Mouse (Mus musculus): ENCODE measurements around the gene Atp23. TPM values are rescaled to one million over a fixed set of nuclear protein-coding genes. Genes with fewer than 3 reads are reported as not detected.
A peak's percentile ranks its signal among the peaks of the same experiment; 100 is the strongest.

Atp23 gene
- 14.4 and 15.0 TPM in 2 replicates for polyA plus RNA-seq (2016; fragmentation: Nextera tagmentation; extraction: Ambion mirVana)

DNA sequence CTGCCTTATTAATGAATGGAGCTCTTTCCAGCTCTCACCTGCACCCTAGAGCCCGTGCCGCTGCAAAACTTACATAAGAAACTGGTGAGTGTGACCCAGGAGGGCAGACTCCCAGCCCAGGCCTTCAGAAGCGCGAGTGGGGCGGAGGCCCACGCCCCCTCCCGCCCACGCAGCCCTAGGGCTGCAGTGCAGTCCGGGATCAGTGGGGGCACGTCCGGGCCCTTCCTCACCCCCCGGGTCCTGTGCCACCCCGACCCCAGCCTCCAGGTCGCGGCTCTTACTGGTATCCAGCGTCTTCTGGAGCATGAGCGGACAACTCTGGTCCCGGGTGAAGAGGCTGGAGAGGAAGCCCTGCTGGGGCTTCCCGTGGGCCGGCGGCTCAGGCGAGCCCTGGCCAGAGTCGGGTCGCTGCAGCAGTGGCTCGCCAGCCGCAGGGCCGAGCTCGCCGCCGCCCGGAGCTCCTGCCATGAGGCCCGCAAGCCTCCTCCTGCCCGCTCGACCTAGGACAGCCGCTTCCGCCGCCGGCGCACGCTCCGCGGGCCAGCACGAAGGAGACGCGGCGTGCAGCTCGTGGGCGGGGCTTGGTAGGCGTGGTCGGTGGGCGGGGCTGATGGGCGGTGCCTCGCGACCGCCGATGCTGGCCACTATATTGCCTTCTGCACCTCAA, at the start of gene Atp23:
TSS of gene Atp23 (minus strand) at position 535 of the 667 bp plus-strand sequence.
- Histone ChIP-seq H3K27me3 (peaks cover 4% of the 10 kb centered on the region; the same call in 1 of the 2 replicates), H3K9ac (replicated peaks) (peak within 1 kb of the TSS; percentile 77), H3K4me3 (peak within 1 kb of the TSS; percentile 76), H3K4me2 (replicated peaks) (peak within 1 kb of the TSS; percentile 97), H3K36me3 (peaks cover 1% of the 10 kb centered on the region; the same call in 1 of the 2 replicates), H3K4me1 (peaks cover 10% of the 10 kb centered on the region), H3K9me3 (no peaks in the 10 kb centered on the region), H3K27ac (replicated peaks) (0 out of 2 replicates have a peak within 1 kb of the TSS, but pooled peaks have one; percentile 25)
- ATAC-seq (ENCODE audit: low FRiP score, low read depth), result peak; percentile 80
- WGBS, result under 1% methylated on average over 54 of the region's 56 CpGs

DNA sequence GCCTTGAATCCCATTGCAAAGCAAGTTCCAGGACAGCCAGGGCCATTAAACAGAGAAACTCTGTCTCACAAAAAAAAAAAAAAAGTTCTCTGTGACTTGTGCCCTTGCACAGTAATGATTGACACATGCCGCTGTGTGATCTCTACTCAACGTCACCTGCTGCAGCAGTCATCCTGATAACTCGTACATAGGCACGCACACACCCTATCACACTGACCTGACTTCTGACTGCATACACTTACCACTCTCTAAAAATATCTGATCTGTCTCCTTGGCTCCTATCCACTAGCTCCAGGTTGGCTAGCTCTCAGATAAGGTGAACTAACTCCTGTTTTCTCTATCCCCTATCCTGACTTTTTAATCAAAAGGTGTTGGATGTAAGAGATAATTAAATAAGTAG, 49.4 kb upstream of the Atp23 start:
- Histone ChIP-seq H3K27ac (replicated peaks) (no peak overlapping the region), H3K9me3 (no peaks in the 10 kb centered on the region), H3K4me2 (replicated peaks) (no peak overlapping the region), H3K4me1 (0 out of 2 replicates have a peak, but pooled peaks cover 7% of the 10 kb centered on the region), H3K27me3 (peaks cover 8% of the 10 kb centered on the region), H3K36me3 (no peaks in the 10 kb centered on the region), H3K9ac (replicated peaks) (no peak overlapping the region), H3K4me3 (no peak overlapping the region)
- 93% methylated on average over 4 of the region's 4 CpGs for WGBS
- no peak for ATAC-seq (ENCODE audit: low FRiP score, low read depth)

DNA sequence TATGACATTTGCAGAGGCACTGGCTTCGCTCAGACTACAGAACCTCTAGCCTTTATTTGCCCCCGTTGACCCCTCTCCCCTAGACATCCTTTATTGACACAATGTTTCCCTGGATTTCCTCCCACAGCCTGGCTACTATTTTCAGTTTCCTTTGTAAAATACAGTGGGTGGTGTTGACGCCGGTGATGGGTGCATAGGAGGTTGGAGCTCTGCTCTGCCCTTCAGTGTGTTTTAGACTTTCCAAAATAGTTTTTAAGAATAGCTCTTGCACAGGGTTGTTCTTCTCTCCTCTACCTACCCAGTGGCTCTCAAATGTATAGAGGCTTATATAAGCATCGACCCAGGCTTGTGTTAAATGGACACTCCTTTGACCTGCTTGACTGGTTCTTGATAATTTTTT, 48.7 kb upstream of the Atp23 start:
- 68% methylated on average over 5 of the region's 5 CpGs for WGBS
- no peak overlapping the region for H3K4me2 ChIP-seq (replicated peaks)
- ATAC-seq (ENCODE audit: low FRiP score, low read depth), result no peak
- H3K27me3 ChIP-seq, result peaks cover under 1% of the 10 kb centered on the region; the same call in 1 of the 2 replicates
- H3K4me3 ChIP-seq, result no peak overlapping the region
- 0 out of 2 replicates have a peak, but pooled peaks cover 7% of the 10 kb centered on the region for H3K4me1 ChIP-seq
- no peak overlapping the region for H3K27ac ChIP-seq (replicated peaks)
- no peaks in the 10 kb centered on the region for H3K36me3 ChIP-seq
- H3K9ac ChIP-seq (replicated peaks), result no peak overlapping the region
- H3K9me3 ChIP-seq, result no peaks in the 10 kb centered on the region

DNA sequence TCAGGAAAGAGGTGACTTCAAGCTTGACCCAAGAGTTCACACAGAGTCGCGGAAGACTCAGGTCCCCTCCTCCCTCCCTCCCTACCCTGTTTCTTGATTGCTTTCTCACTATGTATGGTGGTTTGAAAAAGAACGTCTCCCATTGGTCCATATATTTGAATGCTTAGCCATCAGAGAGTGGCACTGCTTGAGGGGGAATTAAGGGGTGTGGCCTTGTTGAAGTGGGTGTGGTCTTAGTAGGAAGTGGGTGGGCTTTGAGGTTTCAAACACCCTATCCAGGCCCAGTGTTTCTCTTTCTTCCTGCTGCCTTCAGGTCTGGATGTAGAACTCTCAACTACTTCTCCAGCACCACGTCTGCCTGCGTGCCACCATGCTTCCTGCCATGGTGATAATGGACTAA, 44.4 kb upstream of the Atp23 start:
- ATAC-seq (ENCODE audit: low FRiP score, low read depth), result no peak
- 87% methylated on average over 5 of the region's 5 CpGs for WGBS
- H3K4me1 ChIP-seq, result 0 out of 2 replicates have a peak, but pooled peaks cover 7% of the 10 kb centered on the region
- no peak overlapping the region for H3K4me2 ChIP-seq (replicated peaks)
- H3K27me3 ChIP-seq, result no peaks in the 10 kb centered on the region; the same call in 1 of the 2 replicates
- no peaks in the 10 kb centered on the region for H3K36me3 ChIP-seq
- H3K4me3 ChIP-seq, result no peak overlapping the region
- no peak overlapping the region for H3K9ac ChIP-seq (replicated peaks)
- no peak overlapping the region for H3K27ac ChIP-seq (replicated peaks)
- H3K9me3 ChIP-seq, result no peaks in the 10 kb centered on the region

DNA sequence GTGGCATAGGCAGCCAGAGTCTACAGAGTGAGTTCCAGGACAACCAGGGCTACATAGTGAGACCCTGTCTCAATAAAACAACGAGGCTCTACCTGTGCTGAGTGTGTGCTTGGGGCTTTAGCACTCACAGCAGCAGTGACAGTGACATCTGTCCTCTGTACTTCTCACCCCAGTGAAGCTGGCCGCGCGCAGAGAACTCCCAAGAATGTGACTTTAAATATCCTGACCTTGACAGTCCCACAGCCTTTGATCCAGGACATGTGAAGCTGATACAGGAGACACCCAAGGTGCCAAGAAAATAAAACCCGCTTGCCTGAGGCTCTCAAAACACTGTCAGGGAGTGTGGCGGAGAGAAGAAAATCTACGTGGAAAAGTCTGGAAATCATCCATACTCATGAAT, 39.8 kb upstream of the Atp23 start:
- Histone ChIP-seq H3K4me1 (no peaks in the 10 kb centered on the region), H3K27ac (replicated peaks) (no peak overlapping the region), H3K9me3 (peaks cover 6% of the 10 kb centered on the region), H3K9ac (replicated peaks) (no peak overlapping the region), H3K36me3 (no peaks in the 10 kb centered on the region), H3K27me3 (no peaks in the 10 kb centered on the region; the same call in 1 of the 2 replicates), H3K4me2 (replicated peaks) (no peak overlapping the region), H3K4me3 (no peak overlapping the region)
- 73% methylated on average over 7 of the region's 7 CpGs for WGBS
- ATAC-seq (ENCODE audit: low FRiP score, low read depth), result no peak

DNA sequence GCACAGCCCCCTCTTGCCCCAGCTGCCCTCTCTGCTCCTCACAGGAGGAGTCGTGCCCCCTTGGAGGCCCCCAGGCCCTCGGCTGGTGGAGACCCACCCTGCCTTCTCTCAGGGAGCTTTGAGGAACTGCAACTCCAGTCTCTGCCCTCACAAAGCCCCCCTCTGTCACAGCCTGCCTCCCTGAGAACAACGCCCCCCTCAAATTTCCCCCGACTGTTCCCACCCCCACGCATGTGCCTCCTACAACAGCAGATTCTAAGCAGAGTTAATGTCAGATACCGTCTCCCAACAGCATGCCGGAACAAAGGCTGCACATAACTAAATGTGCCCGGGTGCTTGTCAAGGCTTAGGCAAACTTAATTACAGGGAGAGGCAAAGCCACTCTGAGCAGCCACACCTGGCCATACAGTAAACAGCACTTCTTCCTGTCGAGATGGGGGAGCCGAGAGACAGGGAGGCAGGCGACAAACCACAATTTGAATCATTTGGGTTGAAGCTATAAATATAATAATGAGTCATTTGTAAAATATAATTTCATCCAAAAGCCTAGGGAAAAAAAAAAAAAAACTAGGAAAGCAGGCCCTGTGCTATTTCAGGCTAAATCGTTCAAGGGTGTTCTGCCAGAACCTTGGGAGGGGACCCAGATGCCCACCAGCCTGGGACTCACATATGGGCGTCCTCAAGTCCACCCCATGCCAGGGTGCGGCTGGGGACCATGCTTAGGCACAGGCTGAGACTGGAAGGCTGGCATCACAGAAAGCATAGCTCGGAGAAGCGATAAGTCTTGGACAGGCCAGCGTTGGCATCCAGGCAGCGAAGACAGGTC, 34.6 kb upstream of the Atp23 start:
- no peak for ATAC-seq (ENCODE audit: low FRiP score, low read depth)
- no peak overlapping the region for H3K9ac ChIP-seq (replicated peaks)

DNA sequence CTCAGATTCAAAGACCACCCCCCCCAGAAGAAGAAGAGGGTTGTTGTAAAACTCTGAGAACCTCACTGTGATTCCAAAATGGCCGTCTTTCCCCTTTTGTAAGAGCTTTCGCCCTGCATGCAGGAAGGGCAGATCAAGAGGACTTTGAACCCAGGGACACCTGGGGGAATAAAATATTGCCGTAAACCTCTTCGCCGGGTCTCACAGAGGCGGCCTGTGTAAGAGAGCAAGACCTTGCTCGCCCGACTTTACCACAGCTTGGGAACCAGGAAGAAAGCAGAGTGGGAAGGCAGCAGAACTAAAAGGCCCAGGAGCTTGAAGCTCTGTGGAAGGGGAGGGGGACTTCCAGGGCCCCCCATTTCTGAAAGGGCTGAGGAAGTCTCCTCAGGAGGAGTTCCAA, 34.0 kb upstream of the Atp23 start:
- Histone ChIP-seq H3K27ac (replicated peaks) (no peak overlapping the region), H3K4me2 (replicated peaks) (no peak overlapping the region), H3K36me3 (no peaks in the 10 kb centered on the region), H3K9ac (replicated peaks) (no peak overlapping the region), H3K9me3 (peaks cover 6% of the 10 kb centered on the region), H3K4me1 (peaks cover 24% of the 10 kb centered on the region), H3K27me3 (no peaks in the 10 kb centered on the region), H3K4me3 (no peak overlapping the region)
- no peak for ATAC-seq (ENCODE audit: low FRiP score, low read depth)
- WGBS, result 86% methylated on average over 8 of the region's 8 CpGs

More for the DNA sequence above, 34.6 kb upstream of the Atp23 start:
- 66% methylated on average over 18 of the region's 18 CpGs for WGBS
- Histone ChIP-seq H3K9me3 (peaks cover 6% of the 10 kb centered on the region), H3K27ac (replicated peaks) (no peak overlapping the region), H3K36me3 (no peaks in the 10 kb centered on the region), H3K4me2 (replicated peaks) (no peak overlapping the region), H3K4me3 (no peak overlapping the region), H3K4me1 (peaks cover 17% of the 10 kb centered on the region), H3K27me3 (no peaks in the 10 kb centered on the region)

DNA sequence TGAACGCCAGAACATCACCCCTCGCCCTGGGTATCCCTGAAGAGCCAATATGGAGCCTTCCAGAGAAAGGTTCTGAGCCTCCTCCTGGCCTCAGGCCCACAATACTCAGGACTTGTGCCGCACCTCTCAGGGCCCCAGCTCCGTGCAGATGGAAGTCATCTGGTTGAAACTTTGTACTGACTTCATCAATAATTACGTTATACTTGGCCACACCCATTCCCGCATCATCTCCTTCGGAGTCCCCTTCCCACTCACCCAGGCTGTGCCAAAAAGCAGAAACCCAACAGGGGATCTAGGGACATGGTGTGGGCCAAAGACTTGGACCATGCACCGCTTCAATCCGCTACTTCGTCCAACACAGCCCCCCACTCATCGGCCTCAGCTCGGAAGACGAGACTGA, 33.4 kb upstream of the Atp23 start:
- H3K27me3 ChIP-seq, result peaks cover 5% of the 10 kb centered on the region
- H3K4me1 ChIP-seq, result peaks cover 29% of the 10 kb centered on the region
- 92% methylated on average over 13 of the region's 13 CpGs for WGBS
- no peaks in the 10 kb centered on the region for H3K36me3 ChIP-seq
- no peak for ATAC-seq (ENCODE audit: low FRiP score, low read depth)
- no peak overlapping the region for H3K4me2 ChIP-seq (replicated peaks)
- no peak overlapping the region for H3K9ac ChIP-seq (replicated peaks)
- H3K4me3 ChIP-seq, result no peak overlapping the region
- no peak overlapping the region for H3K27ac ChIP-seq (replicated peaks)
- H3K9me3 ChIP-seq, result peaks cover 6% of the 10 kb centered on the region

DNA sequence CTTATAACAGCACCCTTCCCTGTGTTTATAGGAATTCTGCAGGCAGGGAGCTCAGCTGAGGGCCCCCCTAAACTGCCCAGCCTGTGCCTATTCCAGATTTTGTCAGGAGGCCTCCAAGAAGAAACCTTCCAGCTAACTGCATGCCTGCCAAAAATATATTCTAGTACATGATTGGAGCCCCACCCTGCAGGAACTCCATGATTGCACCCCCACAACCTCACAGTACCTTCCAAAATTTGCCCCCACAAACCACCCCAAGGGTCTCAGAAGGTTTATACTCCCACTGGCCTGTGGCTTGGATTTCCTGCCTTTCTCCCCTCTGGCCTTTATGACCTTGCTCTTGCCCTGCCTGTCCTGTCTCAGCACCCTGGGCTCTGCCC, 30.6 kb upstream of the Atp23 start:
- no peaks in the 10 kb centered on the region for H3K36me3 ChIP-seq
- H3K4me1 ChIP-seq, result peaks cover 57% of the 10 kb centered on the region
- ATAC-seq (ENCODE audit: low FRiP score, low read depth), result no peak
- peak overlapping the region; percentile 73; the same call in 1 of the 2 replicates for H3K27ac ChIP-seq (replicated peaks)
- H3K4me3 ChIP-seq, result no peak overlapping the region
- no peak overlapping the region for H3K9ac ChIP-seq (replicated peaks)
- no peaks in the 10 kb centered on the region for H3K9me3 ChIP-seq
- peaks cover 27% of the 10 kb centered on the region for H3K27me3 ChIP-seq
- H3K4me2 ChIP-seq (replicated peaks), result no peak overlapping the region

DNA sequence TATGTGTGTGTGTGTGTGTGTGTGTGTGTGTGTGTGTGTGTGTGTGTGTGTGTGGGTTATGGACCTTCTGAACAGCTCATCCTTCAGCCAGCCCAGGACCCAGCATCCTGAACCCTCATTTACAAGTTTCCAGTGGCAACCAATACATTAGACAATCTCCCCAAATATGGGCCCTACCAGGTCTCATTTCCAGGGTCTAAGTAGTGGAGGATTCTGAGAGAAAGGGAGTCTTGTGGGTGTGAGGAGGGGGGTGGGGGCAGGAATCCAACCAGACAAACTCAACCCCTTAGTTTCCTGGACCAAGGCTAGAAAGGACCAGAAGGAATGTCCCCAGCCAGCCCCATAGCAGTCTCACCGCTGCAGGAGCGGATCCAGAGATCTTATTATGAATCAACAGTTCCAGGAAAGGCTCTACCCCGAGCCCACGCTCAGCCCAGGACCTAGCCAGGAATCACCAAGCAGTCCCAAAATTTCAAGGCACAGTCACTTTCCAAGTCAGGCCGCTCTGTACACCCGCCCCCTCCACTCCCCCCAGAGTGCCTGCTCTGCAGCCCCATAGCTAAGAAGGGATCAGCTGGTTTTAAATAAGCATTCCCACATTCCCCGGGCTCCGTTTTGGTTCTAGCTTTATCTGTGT, 30.1 kb upstream of the Atp23 start:
- Histone ChIP-seq H3K9me3 (no peaks in the 10 kb centered on the region), H3K4me3 (no peak overlapping the region), H3K36me3 (no peaks in the 10 kb centered on the region), H3K4me1 (peaks cover 61% of the 10 kb centered on the region), H3K4me2 (replicated peaks) (no peak overlapping the region), H3K27me3 (peaks cover 32% of the 10 kb centered on the region), H3K9ac (replicated peaks) (0 out of 2 replicates have a peak overlapping the region, but pooled peaks have one; percentile 24), H3K27ac (replicated peaks) (peak overlapping the region; percentile 73)
- no peak for ATAC-seq (ENCODE audit: low FRiP score, low read depth)
- WGBS, result 61% methylated on average over 8 of the region's 8 CpGs

DNA sequence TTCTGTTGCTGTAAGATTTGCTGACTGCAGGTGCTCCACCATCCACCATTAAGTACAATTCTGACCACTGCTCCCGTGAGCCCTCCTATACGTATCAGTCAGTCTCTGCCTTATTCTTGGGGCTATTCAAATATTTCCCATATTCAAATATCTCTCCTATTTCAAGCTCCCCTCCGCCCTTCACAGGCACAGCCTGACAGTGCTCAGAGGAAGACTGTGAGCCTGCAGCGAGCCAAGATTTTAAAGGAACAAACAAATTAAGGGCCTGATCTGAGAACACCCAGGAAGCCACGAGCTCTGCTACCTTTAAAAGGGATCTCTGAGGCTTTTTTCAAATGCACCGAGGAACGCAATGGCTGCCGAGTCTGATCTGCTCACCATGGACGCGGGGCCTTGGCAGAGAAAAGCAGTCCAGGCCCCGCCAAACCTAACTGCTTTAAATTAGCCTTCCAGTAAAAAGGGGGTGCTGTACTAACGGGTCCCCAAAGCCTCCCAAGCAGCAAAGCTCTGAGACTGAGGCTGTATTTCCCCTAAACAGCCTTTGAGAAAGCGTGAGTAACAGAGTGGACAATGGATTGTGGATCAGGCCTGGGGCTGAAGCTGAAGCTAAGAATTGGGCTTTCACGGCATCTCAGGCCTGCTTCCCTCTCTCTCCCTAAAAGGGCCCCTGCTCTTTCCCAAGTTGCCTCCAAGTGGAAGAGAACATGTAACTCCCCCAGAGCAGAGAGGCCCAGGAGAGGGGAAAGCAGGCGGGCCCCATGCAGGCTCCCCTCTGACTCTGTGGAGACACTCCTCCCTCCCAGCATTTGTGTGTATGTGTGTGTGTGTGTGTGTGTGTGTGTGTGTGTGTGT, 29.3 kb upstream of the Atp23 start:
- 26% methylated on average over 14 of the region's 15 CpGs for WGBS
- Histone ChIP-seq H3K4me3 (no peak overlapping the region), H3K27me3 (peaks cover 39% of the 10 kb centered on the region), H3K4me1 (peaks cover 65% of the 10 kb centered on the region), H3K4me2 (replicated peaks) (peak overlapping the region; percentile 4; the same call in 1 of the 2 replicates), H3K9me3 (no peaks in the 10 kb centered on the region), H3K36me3 (no peaks in the 10 kb centered on the region), H3K9ac (replicated peaks) (peak overlapping the region; percentile 24), H3K27ac (replicated peaks) (peak overlapping the region; percentile 73)
- ATAC-seq (ENCODE audit: low FRiP score, low read depth), result 0 out of 2 replicates have a peak, but pooled peaks have one; percentile 27
